Mouse (Mus musculus): ENCODE results near the gene Zfp69.

- no peak for TF ChIP-seq CTCF (IDR thresholded peaks at IDR 0.05; ENCODE audit: low read depth, low read length)
- TF ChIP-seq GATA2 (IDR thresholded peaks at IDR 0.05; ENCODE audit: borderline replicate concordance, low read depth, low read length): no peak
- no peak for TF ChIP-seq GATA1 (IDR thresholded peaks at IDR 0.05; ENCODE audit: borderline replicate concordance, low read length)
- TF ChIP-seq TAL1 (conservative IDR thresholded peaks at IDR 0.05; ENCODE audit: low read depth, low read length): no peak
Measured at GRCm38 (mm10) chr4:120951428-120951973, at the start of gene Zfp69.
